Mouse (Mus musculus) heart, embryonic 12.5 days (tissue): Measurements from ENCODE around the gene Nfix. TPM values are rescaled to one million over a fixed set of nuclear protein-coding genes. Genes with fewer than 3 reads are reported as not detected.
A peak's percentile ranks its signal among the peaks of the same experiment; 100 is the strongest.

Experiments
- ATAC-seq: fragments of 200-750 bp; cut with Nextera tagmentation; 2 replicates; pipeline ENCODE4 v1.8.0; 2017; ENCODE audit warnings: moderate TSS enrichment, moderate library complexity; ENCODE audit not compliant: insufficient number of reproducible peaks, low FRiP score
- H3K27ac ChIP-seq: fragments of 300-500 bp; sonication (generic); 2 replicates; pipeline ENCODE4 v1.5.1; 2016; ENCODE audit warnings: mild to moderate bottlenecking, moderate library complexity; ENCODE audit not compliant: poor library complexity, severe bottlenecking
- H3K27me3 ChIP-seq: fragments of 300-500 bp; sonication (generic); replicated peaks from 2 replicates; pipeline ENCODE4 v1.6.1; 2016; ENCODE audit warnings: mild to moderate bottlenecking, moderate library complexity
- H3K36me3 ChIP-seq: fragments of 300-500 bp; sonication (generic); 2 replicates; pipeline ENCODE4 v1.6.1; 2016; ENCODE audit warnings: mild to moderate bottlenecking, moderate library complexity
- H3K4me1 ChIP-seq: fragments of 300-500 bp; sonication (generic); replicated peaks from 2 replicates; pipeline ENCODE4 v1.6.1; 2016; ENCODE audit warnings: mild to moderate bottlenecking
- H3K4me2 ChIP-seq: fragments of 300-500 bp; sonication (generic); 2 replicates; pipeline ENCODE4 v1.6.1; 2016; ENCODE audit warnings: mild to moderate bottlenecking, moderate library complexity
- H3K4me3 ChIP-seq: fragments of 300-500 bp; sonication (generic); 2 replicates; pipeline ENCODE4 v1.5.1; 2016; ENCODE audit warnings: mild to moderate bottlenecking
- H3K9ac ChIP-seq: fragments of 300-500 bp; sonication (generic); 2 replicates; pipeline ENCODE4 v1.6.1; 2016; ENCODE audit warnings: mild to moderate bottlenecking, moderate library complexity
- H3K9me3 ChIP-seq: fragments of 300-500 bp; sonication (generic); replicated peaks from 2 replicates; pipeline ENCODE4 v1.6.1; 2016; ENCODE audit warnings: mild to moderate bottlenecking, moderate library complexity
- WGBS: fragments of 180-500 bp; shearing (Covaris S2); methylation state at CpG from one replicate; pipeline ENCODE4 v1.1.7; 2016; 5-methylcytosine and 5-hydroxymethylcytosine counted together
- polyA plus RNA-seq: library from polyadenylated mRNA; unstranded; fragments of >200 nt; fragmentation: Nextera tagmentation; extraction: Ambion mirVana; gene quantifications from 2 replicates; pipeline ENCODE4 v1.2.1, GENCODE M21; 2016

Gene Nfix
- polyA plus RNA-seq, 1 experiment from 2014 or later: 9.2 TPM

GRCm38 (mm10) chr8:84664566-84665384, 135.4 kb downstream of the Nfix start:
- no peaks in the 10 kb centered on the region for H3K27me3 ChIP-seq
- peak overlapping the region; percentile 91 for H3K4me3 ChIP-seq
- peak overlapping the region; percentile 98 for H3K27ac ChIP-seq
- peak overlapping the region; percentile 85 for H3K4me2 ChIP-seq
- H3K9me3 ChIP-seq: no peaks in the 10 kb centered on the region
- peak; percentile 33; the same call in 1 of the 2 replicates for ATAC-seq
- H3K4me1 ChIP-seq: peaks cover 20% of the 10 kb centered on the region
- WGBS: under 1% methylated on average over 29 of the region's 29 CpGs
- peak overlapping the region; percentile 78 for H3K9ac ChIP-seq
- H3K36me3 ChIP-seq: peaks cover 11% of the 10 kb centered on the region; the same call in 1 of the 2 replicates

- WGBS: 2% methylated on average over 43 of the region's 43 CpGs
- Histone ChIP-seq H3K9ac (peak overlapping the region; percentile 78), H3K27ac (peak overlapping the region; percentile 98), H3K27me3 (no peaks in the 10 kb centered on the region), H3K4me2 (peak overlapping the region; percentile 85), H3K36me3 (0 out of 2 replicates have a peak, but pooled peaks cover 6% of the 10 kb centered on the region), H3K4me3 (peak overlapping the region; percentile 91), H3K4me1 (peaks cover 29% of the 10 kb centered on the region), H3K9me3 (no peaks in the 10 kb centered on the region)
- ATAC-seq: peak; percentile 87
Measured at GRCm38 (mm10) chr8:84663483-84664327, 136.4 kb downstream of the Nfix start.

- Histone ChIP-seq H3K9me3 (no peaks in the 10 kb centered on the region), H3K36me3 (0 out of 2 replicates have a peak, but pooled peaks cover 3% of the 10 kb centered on the region), H3K4me1 (peaks cover 33% of the 10 kb centered on the region), H3K9ac (peak within 1 kb of the TSS; percentile 97), H3K4me2 (peak within 1 kb of the TSS; percentile 85), H3K27ac (peak within 1 kb of the TSS; percentile 98), H3K27me3 (no peaks in the 10 kb centered on the region), H3K4me3 (peak within 1 kb of the TSS; percentile 91)
- ATAC-seq: peak; percentile 79
- under 1% methylated on average over 27 of the region's 27 CpGs for WGBS
Measured at GRCm38 (mm10) chr8:84662581-84663065, 137.5 kb downstream of the Nfix start, which contains the start of gene Ier2. Gene Ier2, minus strand, starts transcription at chr8:84662852.

- Histone ChIP-seq H3K27ac (peak overlapping the region; percentile 98), H3K4me1 (peaks cover 39% of the 10 kb centered on the region), H3K27me3 (no peaks in the 10 kb centered on the region), H3K4me2 (peak overlapping the region; percentile 85), H3K36me3 (0 out of 2 replicates have a peak, but pooled peaks cover 2% of the 10 kb centered on the region), H3K9ac (peak overlapping the region; percentile 97), H3K9me3 (no peaks in the 10 kb centered on the region), H3K4me3 (peak overlapping the region; percentile 91)
- under 1% methylated on average over 61 of the region's 61 CpGs for WGBS
- no peak for ATAC-seq
Measured at GRCm38 (mm10) chr8:84661961-84662571, 138.1 kb downstream of the Nfix start.

GRCm38 (mm10) chr8:84661458-84661871, 138.7 kb downstream of the Nfix start:
- under 1% methylated on average over 24 of the region's 24 CpGs for WGBS
- H3K4me1 ChIP-seq: peaks cover 45% of the 10 kb centered on the region
- ATAC-seq: peak; percentile 61
- peak overlapping the region; percentile 98 for H3K27ac ChIP-seq
- peak overlapping the region; percentile 85 for H3K4me2 ChIP-seq
- peak overlapping the region; percentile 97 for H3K9ac ChIP-seq
- no peaks in the 10 kb centered on the region for H3K9me3 ChIP-seq
- no peaks in the 10 kb centered on the region for H3K36me3 ChIP-seq
- H3K4me3 ChIP-seq: peak overlapping the region; percentile 91
- H3K27me3 ChIP-seq: no peaks in the 10 kb centered on the region

- under 1% methylated on average over 20 of the region's 20 CpGs for WGBS
- Histone ChIP-seq H3K4me2 (peak overlapping the region; percentile 85), H3K4me1 (peaks cover 47% of the 10 kb centered on the region)
Measured at GRCm38 (mm10) chr8:84660819-84661457, 139.2 kb downstream of the Nfix start.

GRCm38 (mm10) chr8:84659936-84660818, 140.0 kb downstream of the Nfix start:
- Histone ChIP-seq H3K9ac (peak overlapping the region; percentile 97), H3K4me2 (peak overlapping the region; percentile 85), H3K4me3 (peak overlapping the region; percentile 91), H3K36me3 (no peaks in the 10 kb centered on the region), H3K9me3 (no peaks in the 10 kb centered on the region), H3K27ac (peak overlapping the region; percentile 98), H3K4me1 (peaks cover 49% of the 10 kb centered on the region), H3K27me3 (no peaks in the 10 kb centered on the region)
- 2% methylated on average over 33 of the region's 33 CpGs for WGBS
- ATAC-seq: no peak

More at GRCm38 (mm10) chr8:84660819-84661457, 139.2 kb downstream of the Nfix start:
- no peaks in the 10 kb centered on the region for H3K27me3 ChIP-seq
- no peak for ATAC-seq
- H3K36me3 ChIP-seq: no peaks in the 10 kb centered on the region
- no peaks in the 10 kb centered on the region for H3K9me3 ChIP-seq
- peak overlapping the region; percentile 97 for H3K9ac ChIP-seq
- H3K4me3 ChIP-seq: peak overlapping the region; percentile 91
- H3K27ac ChIP-seq: peak overlapping the region; percentile 98

GRCm38 (mm10) chr8:84658951-84659350, 141.2 kb downstream of the Nfix start:
- no peak overlapping the region for H3K4me3 ChIP-seq
- no peaks in the 10 kb centered on the region for H3K36me3 ChIP-seq
- no peaks in the 10 kb centered on the region for H3K27me3 ChIP-seq
- peaks cover 57% of the 10 kb centered on the region for H3K4me1 ChIP-seq
- H3K9ac ChIP-seq: no peak overlapping the region
- peak overlapping the region; percentile 18; the same call in 1 of the 2 replicates for H3K4me2 ChIP-seq
- no peaks in the 10 kb centered on the region for H3K9me3 ChIP-seq
- WGBS: 34% methylated on average over 1 of the region's 1 CpGs
- ATAC-seq: no peak
- H3K27ac ChIP-seq: peak overlapping the region; percentile 98; the same call in 1 of the 2 replicates

- peak overlapping the region; percentile 97 for H3K27ac ChIP-seq
- H3K4me1 ChIP-seq: peaks cover 65% of the 10 kb centered on the region
- peak overlapping the region; percentile 93; the same call in 1 of the 2 replicates for H3K4me2 ChIP-seq
- no peaks in the 10 kb centered on the region for H3K9me3 ChIP-seq
- no peak overlapping the region for H3K4me3 ChIP-seq
- H3K36me3 ChIP-seq: no peaks in the 10 kb centered on the region
- H3K9ac ChIP-seq: peak overlapping the region; percentile 13; the same call in 1 of the 2 replicates
- H3K27me3 ChIP-seq: no peaks in the 10 kb centered on the region
- WGBS: 44% methylated on average over 4 of the region's 4 CpGs
- no peak for ATAC-seq
Measured at GRCm38 (mm10) chr8:84657680-84658079, 142.5 kb downstream of the Nfix start.
